Mouse (Mus musculus) adrenal gland, adult 18-20 months (tissue): ENCODE data around the gene Retreg2. TPM values are rescaled to one million over a fixed set of nuclear protein-coding genes. Genes with fewer than 3 reads are reported as not detected.

Source experiments
- DNase-seq, 2 experiments: peaks; one replicate each; pipeline ENCODE4 v3.0.0; 2021 to 2022; ENCODE audit warnings: low spot score in 2 of 2
- total RNA-seq, 2 experiments: library from RNA; stranded (reverse); gene quantifications; 1 replicate in 1 of 2; 2 replicates in 1 of 2; pipeline ENCODE4 v1.2.3; 2021

The Retreg2 gene
- total RNA-seq, 2 experiments from 2014 or later = 86.5 to 95.1 TPM

DNA sequence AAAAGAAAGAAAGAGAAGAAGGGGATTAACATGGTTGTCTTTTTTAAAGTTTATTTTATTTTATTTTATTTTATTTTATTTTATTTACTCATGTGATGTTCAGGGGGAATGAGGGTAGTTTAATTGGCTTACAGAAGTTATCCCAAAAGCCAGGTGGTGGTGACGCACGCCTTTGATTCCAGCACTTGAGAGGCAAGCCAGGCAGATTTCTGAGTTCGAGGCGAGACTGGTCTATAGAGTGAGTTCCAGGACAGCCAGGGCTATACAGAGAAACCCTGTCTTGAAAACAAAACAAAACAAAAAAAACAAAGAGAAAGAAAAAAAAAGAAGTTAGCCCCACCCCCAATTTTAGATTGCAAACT, 17.7 kb downstream of the Retreg2 start:
- no peak for DNase-seq

- DNase-seq = no peak
Measured at GRCm38 (mm10) chr1:75168093-75168471, 25.5 kb downstream of the Retreg2 start.

DNA sequence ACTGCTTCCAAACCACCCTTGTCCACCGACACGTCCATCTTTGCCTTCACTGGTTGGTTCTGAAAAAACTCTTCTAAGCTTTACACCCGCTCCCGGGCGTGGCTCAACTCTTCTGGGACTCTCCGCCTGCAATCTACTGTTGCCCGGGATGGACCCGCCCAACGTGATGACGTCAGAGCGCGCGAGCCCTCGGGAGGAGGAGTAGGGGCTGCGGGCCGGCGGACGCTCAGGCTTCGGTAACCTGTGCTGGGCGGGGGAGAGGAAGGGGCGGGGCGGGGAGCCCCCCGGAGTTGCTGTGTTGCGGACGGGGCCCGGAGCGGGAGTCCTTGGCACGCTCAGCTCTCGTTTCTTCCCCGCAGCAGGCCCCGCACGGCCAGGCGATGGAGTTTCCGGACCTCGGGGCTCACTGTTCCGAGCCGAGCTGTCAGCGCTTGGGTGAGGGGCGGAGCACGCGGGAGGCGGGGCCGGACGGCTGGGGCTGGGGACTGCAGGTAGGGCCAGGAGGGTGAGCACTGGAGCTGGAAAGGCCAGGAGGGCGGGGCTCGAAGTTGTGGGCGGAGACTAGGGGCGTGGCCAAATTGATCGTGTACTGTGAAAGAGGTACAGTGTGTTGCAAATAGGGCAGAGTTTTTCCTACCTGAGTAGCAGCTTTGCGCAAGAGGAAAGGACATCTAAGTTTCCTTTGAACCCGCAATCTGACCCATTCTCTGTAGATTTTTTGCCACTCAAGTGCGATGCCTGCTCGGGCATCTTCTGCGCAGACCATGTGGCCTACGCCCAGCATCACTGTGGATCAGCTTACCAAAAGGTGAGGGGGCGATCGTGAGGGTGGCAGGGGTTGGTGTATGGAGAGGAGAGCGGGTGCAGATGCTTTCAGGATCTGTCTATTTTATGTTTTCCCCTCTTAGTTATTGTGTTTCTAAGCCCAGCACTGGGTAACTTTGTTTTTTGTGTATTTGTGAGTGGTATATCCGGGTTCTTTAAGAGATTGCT, 26.2 kb downstream of the Retreg2 start, which contains the start of gene Zfand2b:
Gene Zfand2b (plus strand): TSS at position 175 of the 993 bp plus-strand sequence.
- peak; percentile 97 to 98 for DNase-seq

- peak in 1 of 2 experiments; percentile 22 for DNase-seq
Measured at GRCm38 (mm10) chr1:75179334-75180104, 36.9 kb downstream of the Retreg2 start.

GRCm38 (mm10) chr1:75180105-75180590, 37.6 kb downstream of the Retreg2 start, which contains the start of gene Abcb6:
TSS of gene Abcb6 (minus strand) at chr1:75180392.
- peak; percentile 77 to 79 for DNase-seq

- DNase-seq = no peak
Measured at GRCm38 (mm10) chr1:75180741-75181140, 38.2 kb downstream of the Retreg2 start.

- DNase-seq = no peak
Measured at GRCm38 (mm10) chr1:75181377-75181870, 38.8 kb downstream of the Retreg2 start.

GRCm38 (mm10) chr1:75182160-75182559, 39.6 kb downstream of the Retreg2 start:
- DNase-seq = no peak

DNA sequence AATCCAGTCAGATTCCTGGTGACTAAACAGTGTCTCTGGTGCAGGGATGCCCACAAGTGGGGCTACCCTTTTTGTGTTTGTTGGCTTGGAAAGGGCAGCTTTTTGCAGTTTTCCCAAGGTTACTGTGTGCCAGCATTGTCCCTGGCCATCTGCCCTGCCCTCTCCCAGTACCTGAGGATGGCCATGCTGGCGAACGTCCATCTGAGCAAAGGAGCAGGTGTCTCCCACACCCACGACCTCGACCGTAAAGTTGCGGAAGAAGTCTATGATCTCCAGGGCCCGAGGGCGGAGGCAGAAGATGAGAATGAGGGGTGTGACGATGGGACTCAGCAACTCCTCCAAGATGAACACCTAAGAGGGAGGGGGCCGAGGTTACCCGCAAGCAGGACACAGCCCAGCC, 42.9 kb downstream of the Retreg2 start:
- no peak for DNase-seq

DNA sequence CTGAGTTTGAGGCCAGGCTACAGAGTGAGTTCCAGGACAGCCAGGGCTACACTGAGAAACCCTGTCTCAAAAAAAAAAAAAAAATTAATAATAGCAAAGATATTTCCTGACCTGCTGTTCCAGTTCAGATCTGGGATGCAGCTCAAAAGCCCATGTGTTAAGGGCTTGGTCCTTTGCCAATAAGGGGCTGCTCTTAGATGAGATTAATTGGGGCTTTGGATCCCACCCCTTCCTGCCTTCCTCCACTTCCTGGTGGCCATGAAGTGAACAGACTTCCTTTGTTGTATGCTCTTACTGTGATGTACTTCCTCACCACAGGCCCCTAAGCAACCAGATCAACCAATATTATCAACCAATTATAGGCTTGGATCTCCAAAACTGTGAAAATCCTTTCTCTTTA, 44.5 kb downstream of the Retreg2 start:
- DNase-seq = no peak

GRCm38 (mm10) chr1:75187914-75188483, 45.4 kb downstream of the Retreg2 start:
- DNase-seq = no peak

DNA sequence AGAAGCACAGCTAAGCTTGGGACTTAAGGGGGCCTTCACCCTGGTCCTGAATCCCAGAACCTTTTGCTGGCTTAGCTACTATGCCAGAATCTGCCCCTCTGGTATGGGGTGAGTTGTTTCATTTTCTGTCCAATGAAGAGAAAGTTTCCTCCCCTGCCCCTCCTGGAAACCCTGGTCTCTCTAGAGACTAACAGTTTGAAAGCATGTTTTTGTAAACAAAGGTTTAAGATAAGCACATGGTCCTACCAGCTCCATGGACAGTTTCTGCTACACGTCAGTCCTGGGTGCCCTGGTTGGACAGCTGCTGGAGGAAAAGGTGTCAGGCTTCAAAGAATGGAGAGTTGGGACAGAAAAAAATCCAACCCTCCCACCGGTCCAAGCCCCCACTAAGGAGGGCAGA, 48.0 kb downstream of the Retreg2 start:
- DNase-seq = no peak

- DNase-seq = no peak
Measured at GRCm38 (mm10) chr1:75191258-75191621, 48.7 kb downstream of the Retreg2 start.

- peak; percentile 83 to 87 for DNase-seq
Measured at GRCm38 (mm10) chr1:75191622-75192402, 49.2 kb downstream of the Retreg2 start, which contains the start of the genes Ankzf1 and Atg9a. TSS of gene Ankzf1 (plus strand) at chr1:75192151. TSS of gene Atg9a (minus strand) at chr1:75192196.

GRCm38 (mm10) chr1:75192452-75192851, 49.9 kb downstream of the Retreg2 start:
- DNase-seq = peak in 1 of 2 experiments; percentile 43

Other genes starting within 250 kb of the Retreg2 start
- under 1 TPM; 0.58 to 0.76 TPM for gene Cryba2, start 249.6 kb upstream of the Retreg2 start, total RNA-seq
- gene Cfap65, start 207.2 kb upstream of the Retreg2 start, total RNA-seq = not detected
- under 1 TPM; 0.13 to 0.20 TPM for gene Ihh, start 191.1 kb upstream of the Retreg2 start, total RNA-seq
- gene Nhej1, start 17.6 kb upstream of the Retreg2 start, total RNA-seq = 1 to 10 TPM; 6.1 to 7.4 TPM
- gene Slc23a3, start 8.9 kb upstream of the Retreg2 start, total RNA-seq = under 1 TPM; 0.32 to 0.63 TPM
- gene Cnppd1, start 67 bp upstream of the Retreg2 start, total RNA-seq = 10 to 100 TPM; 32.3 to 33.2 TPM
- gene Zfand2b, start 25.9 kb downstream of the Retreg2 start, total RNA-seq = 10 to 100 TPM; 29.4 to 31.8 TPM
- gene Abcb6, start 37.6 kb downstream of the Retreg2 start, total RNA-seq = 10 to 100 TPM; 23.1 to 23.3 TPM
- gene Ankzf1, start 49.4 kb downstream of the Retreg2 start, total RNA-seq = 10 to 100 TPM; 13.0 to 18.5 TPM
- 10 to 100 TPM; 38.0 to 42.7 TPM for gene Atg9a, start 49.4 kb downstream of the Retreg2 start, total RNA-seq
- 10 to 100 TPM; 16.6 to 22.8 TPM for gene Glb1l, start 68.0 kb downstream of the Retreg2 start, total RNA-seq
- gene Stk16, start 68.1 kb downstream of the Retreg2 start, total RNA-seq = 100 to 1,000 TPM; 117 to 119 TPM
- gene Tuba4a, start 77.1 kb downstream of the Retreg2 start, total RNA-seq = 100 to 1,000 TPM in 1 of 2 experiments, 10 to 100 TPM in 1; 48.9 to 119 TPM
- not detected for gene A630095N17Rik, start 89.3 kb downstream of the Retreg2 start, total RNA-seq
- 100 to 1,000 TPM; 118 to 204 TPM for gene Dnajb2, start 93.6 kb downstream of the Retreg2 start, total RNA-seq
- gene Ptprn, start 121.7 kb downstream of the Retreg2 start, total RNA-seq = 10 to 100 TPM; 51.0 to 59.5 TPM
- gene Resp18, start 135.6 kb downstream of the Retreg2 start, total RNA-seq = 100 to 1,000 TPM; 141 to 165 TPM
- 10 to 100 TPM; 90.1 to 90.6 TPM for gene Dnpep, start 175.2 kb downstream of the Retreg2 start, total RNA-seq
- gene Des, start 217.6 kb downstream of the Retreg2 start, total RNA-seq = 10 to 100 TPM; 15.9 to 21.3 TPM
- 10 to 100 TPM in 1 of 2 experiments, 1 to 10 TPM in 1; 7.3 to 10.8 TPM for gene Speg, start 232.5 kb downstream of the Retreg2 start, total RNA-seq